Mouse (Mus musculus) MEL (cell line): ENCODE data around the gene Pygo1. TPM values are rescaled to one million over a fixed set of nuclear protein-coding genes. Genes with fewer than 3 reads are reported as not detected.

Experiments
- DNase-seq: peaks from one replicate; pipeline ENCODE4 v3.0.0; 2011; ENCODE audit warnings: low read depth, low spot score
- H3K27ac ChIP-seq: 2 replicates; pipeline ENCODE4 v1.5.1; 2012; ENCODE audit warnings: low read depth, mild to moderate bottlenecking, control low read depth, low read length, moderate library complexity; ENCODE audit not compliant: control insufficient read depth
- H3K27me3 ChIP-seq, 2 experiments: fragments of 150-350 bp in 1 of 2; sonication (generic) in 1 of 2; 2 replicates each; pipeline ENCODE4 v1.6.1; 2012; ENCODE audit warnings: low read length in 2 of 2, mild to moderate bottlenecking in 2 of 2, improper control_type of control experiment in 1 of 2, moderate library complexity in 1 of 2; ENCODE audit not compliant: insufficient read depth in 2 of 2, control insufficient read depth in 1 of 2
- H3K36me3 ChIP-seq, 2 experiments: 2 replicates each; pipeline ENCODE4 v1.6.1; 2012 to 2014; ENCODE audit warnings: low read length in 2 of 2, improper control_type of control experiment in 1 of 2, inconsistent platforms in 1 of 2, mild to moderate bottlenecking in 1 of 2; ENCODE audit not compliant: insufficient read depth in 2 of 2, control insufficient read depth in 1 of 2
- H3K4me1 ChIP-seq, 2 experiments: fragments of 150-350 bp in 1 of 2; sonication (generic) in 1 of 2; 2 replicates each; pipeline ENCODE4 v1.6.1; 2012; ENCODE audit warnings: low read length in 2 of 2, improper control_type of control experiment in 1 of 2, mild to moderate bottlenecking in 1 of 2; ENCODE audit not compliant: insufficient read depth in 2 of 2, control insufficient read depth in 1 of 2
- H3K4me3 ChIP-seq, 2 experiments: fragments of 150-350 bp in 1 of 2; sonication (generic) in 1 of 2; 2 replicates each; pipeline ENCODE4 v1.5.1; 2012; ENCODE audit warnings: low read depth in 2 of 2, low read length in 2 of 2, mild to moderate bottlenecking in 2 of 2, moderate library complexity in 2 of 2, control low read depth in 1 of 2, improper control_type of control experiment in 1 of 2; ENCODE audit not compliant: control insufficient read depth in 1 of 2, insufficient read depth in 1 of 2
- H3K79me2 ChIP-seq: 2 replicates; pipeline ENCODE4 v1.6.1; 2012; ENCODE audit warnings: mild to moderate bottlenecking, low read length, moderate library complexity; ENCODE audit not compliant: control insufficient read depth, poor library complexity, insufficient read depth
- H3K9ac ChIP-seq: 2 replicates; pipeline ENCODE4 v1.6.1; 2012; ENCODE audit warnings: low read depth, mild to moderate bottlenecking, control low read depth, low read length, moderate library complexity; ENCODE audit not compliant: control insufficient read depth, poor library complexity, severe bottlenecking
- H3K9me3 ChIP-seq: fragments of 150-350 bp; sonication (generic); replicated peaks from 2 replicates; pipeline ENCODE4 v1.6.1; 2012; ENCODE audit warnings: mild to moderate bottlenecking, low read length, improper control_type of control experiment, moderate library complexity; ENCODE audit not compliant: insufficient read depth
- BHLHE40 ChIP-seq: IDR thresholded peaks from 2 replicates; pipeline ENCODE4 v1.6.1; 2012; ENCODE audit warnings: low read depth, mild to moderate bottlenecking, inconsistent platforms, low read length, improper control_type of control experiment, borderline replicate concordance
- CTCF ChIP-seq, 3 experiments: IDR thresholded peaks in 2 of 3; conservative IDR thresholded peaks in 1 of 3; 2 replicates each; pipeline ENCODE4 v1.5.1; 2011 to 2012; ENCODE audit warnings: low read length in 3 of 3, low read depth in 2 of 3, mild to moderate bottlenecking in 2 of 3, improper control_type of control experiment in 1 of 3, inconsistent platforms in 1 of 3, mixed read lengths in 1 of 3, moderate library complexity in 1 of 3; ENCODE audit not compliant: control insufficient read depth in 1 of 3, insufficient read depth in 1 of 3, poor library complexity in 1 of 3, severe bottlenecking in 1 of 3
- E2F4 ChIP-seq: IDR thresholded peaks from 2 replicates; pipeline ENCODE4 v1.6.1; 2011; ENCODE audit warnings: low read depth, low read length, improper control_type of control experiment, borderline replicate concordance
- JUND ChIP-seq: IDR thresholded peaks from 2 replicates; pipeline ENCODE4 v1.6.1; 2011; ENCODE audit warnings: low read depth, mild to moderate bottlenecking, improper control_type of control experiment, low read length
- MAFK ChIP-seq: IDR thresholded peaks from 2 replicates; pipeline ENCODE4 v1.6.1; 2011; ENCODE audit warnings: low read depth, mild to moderate bottlenecking, low read length, improper control_type of control experiment, borderline replicate concordance
- MAZ ChIP-seq: IDR thresholded peaks from 2 replicates; pipeline ENCODE4 v1.6.1; 2012; ENCODE audit warnings: low read depth, mild to moderate bottlenecking, inconsistent platforms, low read length, improper control_type of control experiment
- MXI1 ChIP-seq: IDR thresholded peaks from 2 replicates; pipeline ENCODE4 v1.6.1; 2011; ENCODE audit warnings: mild to moderate bottlenecking, low read depth, low read length, improper control_type of control experiment
- MYB ChIP-seq: IDR thresholded peaks from 2 replicates; pipeline ENCODE4 v1.6.1; 2011; ENCODE audit warnings: mild to moderate bottlenecking, low read depth, low read length, improper control_type of control experiment
- MYC ChIP-seq: IDR thresholded peaks from 2 replicates; pipeline ENCODE4 v1.6.1; 2011; ENCODE audit warnings: low read depth, mild to moderate bottlenecking, low read length, improper control_type of control experiment, moderate library complexity
- POLR2A ChIP-seq, 2 experiments: IDR thresholded peaks; 2 replicates each; pipeline ENCODE4 v1.6.1; 2011 to 2012; ENCODE audit warnings: low read length in 2 of 2, mild to moderate bottlenecking in 2 of 2, control low read depth in 1 of 2, improper control_type of control experiment in 1 of 2, low read depth in 1 of 2, moderate library complexity in 1 of 2; ENCODE audit not compliant: control insufficient read depth in 1 of 2, insufficient read depth in 1 of 2, poor library complexity in 1 of 2
- POLR2AphosphoS2 ChIP-seq: IDR thresholded peaks from 2 replicates; pipeline ENCODE4 v1.6.1; 2011; ENCODE audit warnings: low read length, improper control_type of control experiment
- POLR2AphosphoS5 ChIP-seq: IDR thresholded peaks from 2 replicates; pipeline ENCODE4 v1.6.1; 2012; ENCODE audit warnings: low read depth, borderline replicate concordance, mild to moderate bottlenecking, inconsistent platforms, low read length, moderate library complexity, mixed read lengths
- SIN3A ChIP-seq: IDR thresholded peaks from 2 replicates; pipeline ENCODE4 v1.6.1; 2012; ENCODE audit warnings: low read length, improper control_type of control experiment, inconsistent platforms
- SMC3 ChIP-seq: IDR thresholded peaks from 2 replicates; pipeline ENCODE4 v1.6.1; 2011; ENCODE audit warnings: low read depth, low read length, improper control_type of control experiment
- UBTF ChIP-seq: IDR thresholded peaks from 2 replicates; pipeline ENCODE4 v1.6.1; 2012; ENCODE audit warnings: low read depth, mild to moderate bottlenecking, inconsistent platforms, low read length, improper control_type of control experiment, moderate library complexity, borderline replicate concordance; ENCODE audit not compliant: insufficient read depth
- USF1 ChIP-seq: IDR thresholded peaks from 2 replicates; pipeline ENCODE4 v1.6.1; 2014; ENCODE audit warnings: low read depth, mild to moderate bottlenecking, inconsistent platforms, low read length, improper control_type of control experiment, moderate library complexity
- USF2 ChIP-seq, 2 experiments: IDR thresholded peaks; 2 replicates each; pipeline ENCODE4 v1.6.1; 2011 to 2012; ENCODE audit warnings: improper control_type of control experiment in 2 of 2, low read length in 2 of 2, borderline replicate concordance in 1 of 2, inconsistent platforms in 1 of 2, low read depth in 1 of 2, mild to moderate bottlenecking in 1 of 2; ENCODE audit not compliant: insufficient read depth in 1 of 2
- ZC3H11A ChIP-seq: IDR thresholded peaks from 2 replicates; pipeline ENCODE4 v1.6.1; 2012; ENCODE audit warnings: low read depth, mild to moderate bottlenecking, inconsistent platforms, low read length, improper control_type of control experiment
- polyA plus RNA-seq, 2 experiments: library from polyadenylated mRNA; stranded (reverse) in 1 of 2; unstranded in 1 of 2; fragments of >175 nt in 1 of 2; fragments of >200 nt in 1 of 2; gene quantifications; 2 replicates each; pipeline versions ENCODE4 v1.2.1 to v1.2.4; 2012; ENCODE audit warnings: low replicate concordance in 2 of 2, low read depth in 1 of 2; ENCODE audit not compliant: insufficient read length in 2 of 2, insufficient read depth in 1 of 2, missing spikeins in 1 of 2
- total RNA-seq: library from RNA; depleted of rRNA; stranded (reverse); fragments of 300-350 nt; gene quantifications from 2 replicates; pipeline ENCODE4 v1.2.3, GENCODE M21; 2012

Pygo1 gene
- total and polyA plus RNA-seq, 3 experiments: not detected

GRCm38 (mm10) chr9:72974734-72975133 is 49.3 kb downstream of the Pygo1 start:
- no peaks in the 10 kb centered on the region for H3K79me2 ChIP-seq
- DNase-seq: no peak
- no peak overlapping the region for H3K4me3 ChIP-seq
- H3K4me1 ChIP-seq: no peaks in the 10 kb centered on the region
- H3K9ac ChIP-seq: no peak overlapping the region
- no peak overlapping the region for H3K27ac ChIP-seq
- no peaks in the 10 kb centered on the region for H3K36me3 ChIP-seq
- H3K9me3 ChIP-seq: no peaks in the 10 kb centered on the region
- H3K27me3 ChIP-seq: no peaks in the 10 kb centered on the region
- no peak for TF ChIP-seq POLR2AphosphoS5
- TF ChIP-seq SMC3: no peak
- no peak for TF ChIP-seq E2F4
- TF ChIP-seq JUND: no peak

DNA sequence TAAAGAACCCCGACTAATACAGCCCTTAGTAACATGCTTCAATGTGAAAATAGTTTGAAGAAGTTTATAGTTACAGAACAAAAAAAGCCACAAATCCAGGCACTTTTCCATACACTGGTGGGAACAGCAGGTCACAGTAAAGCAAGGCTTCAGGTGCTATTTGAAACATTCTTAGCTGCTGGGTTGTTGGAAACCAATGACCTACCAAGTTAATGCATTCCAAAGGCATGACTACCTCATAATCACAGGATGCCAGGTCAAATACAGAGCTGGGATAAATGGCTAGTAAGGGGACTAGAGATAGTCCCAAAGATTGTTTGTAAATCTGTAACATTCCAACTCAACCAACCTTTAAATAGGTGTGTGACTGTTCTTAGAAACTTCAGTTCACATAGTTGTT is 49.8 kb downstream of the Pygo1 start:
- Histone ChIP-seq H3K9ac (no peak overlapping the region), H3K4me1 (no peaks in the 10 kb centered on the region), H3K27ac (no peak overlapping the region)
- no peak for TF ChIP-seq ZC3H11A
- TF ChIP-seq BHLHE40: no peak
- no peak for TF ChIP-seq SIN3A
- TF ChIP-seq USF2 (IDR thresholded peaks at IDR 0.05; ENCODE audit: borderline replicate concordance in 1 of 2, insufficient read depth in 1 of 2, low read depth in 1 of 2, low read length in 2 of 2): no peak
- no peak for TF ChIP-seq CTCF (IDR thresholded peaks at IDR 0.05 in 2 of 3, conservative IDR thresholded peaks at IDR 0.05 in 1 of 3; ENCODE audit: control insufficient read depth in 1 of 3, insufficient read depth in 1 of 3, low read depth in 2 of 3, low read length in 3 of 3, poor library complexity in 1 of 3, severe bottlenecking in 1 of 3)
- no peak for TF ChIP-seq POLR2A (IDR thresholded peaks at IDR 0.05; ENCODE audit: control insufficient read depth in 1 of 2, insufficient read depth in 1 of 2, low read depth in 1 of 2, low read length in 2 of 2, poor library complexity in 1 of 2)
- no peak for TF ChIP-seq MYB
- no peak for TF ChIP-seq MXI1
- no peak for TF ChIP-seq JUND
- TF ChIP-seq UBTF: no peak
- no peak for TF ChIP-seq MAFK
- TF ChIP-seq USF1: no peak
- TF ChIP-seq MYC: no peak
- TF ChIP-seq MAZ: no peak
- TF ChIP-seq POLR2AphosphoS5: no peak
- TF ChIP-seq POLR2AphosphoS2: no peak
- TF ChIP-seq, all 39 proteins: peak for 0
- Histone ChIP-seq H3K79me2 (no peaks in the 10 kb centered on the region), H3K9me3 (no peaks in the 10 kb centered on the region), H3K27me3 (no peaks in the 10 kb centered on the region), H3K36me3 (no peaks in the 10 kb centered on the region), H3K4me3 (no peak overlapping the region)
- no peak for DNase-seq
